Mouse (Mus musculus) skeletal muscle tissue, adult 2 months (tissue): ENCODE data around the gene Cacng1.
A peak's percentile ranks its signal among the peaks of the same experiment; 100 is the strongest.

Experiments used
- DNase-seq: peaks from one replicate; pipeline ENCODE4 v3.0.0-alpha.2; 2012; ENCODE audit warnings: low read depth, low spot score

The Cacng1 gene

DNA sequence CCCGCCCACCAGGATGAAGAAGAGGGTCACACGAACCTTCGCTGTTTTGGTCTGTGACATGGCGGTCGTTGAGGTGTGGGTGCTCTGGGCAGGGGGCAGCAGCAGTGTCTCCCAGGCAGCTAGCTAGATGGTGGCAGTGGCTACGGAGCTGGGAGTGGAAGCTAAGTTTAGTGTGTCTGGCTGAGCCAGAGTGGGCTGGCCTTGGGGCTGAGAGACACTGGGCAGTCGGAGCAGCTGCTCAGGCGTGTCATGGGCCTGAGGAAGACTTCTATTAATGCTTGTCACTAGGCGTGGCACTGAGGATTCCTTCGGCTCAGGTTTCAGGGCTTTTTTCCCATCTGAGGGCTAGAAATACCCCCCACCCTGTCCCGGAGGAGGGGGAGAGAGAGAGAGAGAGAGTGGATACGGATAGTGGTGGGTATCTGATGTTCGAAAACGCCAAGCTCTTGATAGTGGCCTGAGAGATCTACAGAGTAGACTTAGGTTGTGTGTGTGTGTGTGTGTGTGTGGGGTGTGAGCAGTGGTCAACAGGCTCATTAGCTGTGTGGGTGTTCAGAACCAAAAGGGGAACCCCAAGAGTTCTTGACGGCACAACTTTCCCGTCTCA is at the start of gene Cacng1:
Gene Cacng1, minus strand, starts transcription at position 191 of the 607 bp plus-strand sequence.
- peak; percentile 88 for DNase-seq

DNA sequence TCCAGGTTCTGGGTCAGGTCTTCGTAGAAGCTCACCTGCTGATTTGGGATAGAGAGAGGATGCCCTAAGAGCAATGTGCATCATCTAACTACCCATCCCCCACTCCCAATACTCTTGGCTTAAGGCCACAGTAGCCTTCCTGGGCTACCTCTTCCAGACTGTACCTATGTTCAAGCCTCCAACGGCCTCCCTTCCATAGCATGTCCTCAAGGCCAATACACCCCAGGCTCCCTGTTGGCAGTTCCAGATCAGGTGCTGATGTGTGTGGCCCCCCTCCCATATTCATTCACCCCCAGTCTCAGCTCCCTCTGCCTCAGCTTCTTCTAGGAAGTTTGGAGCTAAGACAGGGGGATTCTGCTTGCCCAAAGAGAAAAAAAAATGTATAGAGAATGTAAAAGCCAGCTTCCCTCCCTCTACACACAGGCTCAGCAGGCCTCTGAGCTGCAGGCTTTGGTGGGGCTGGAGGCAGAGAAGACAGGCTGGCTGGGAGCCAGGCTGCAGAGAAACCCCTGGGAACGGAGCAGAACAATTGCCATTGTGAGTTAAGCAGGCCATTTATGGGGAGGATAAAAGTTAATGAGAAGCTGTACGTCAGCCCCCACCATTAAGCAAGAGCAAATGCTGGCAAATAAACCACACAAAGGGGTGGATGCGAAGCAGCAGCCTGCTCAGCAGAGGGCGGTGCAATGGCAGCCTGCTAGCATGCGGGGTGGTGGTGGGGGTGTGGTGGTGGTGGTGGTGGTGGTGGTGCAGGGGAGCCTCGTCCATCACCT is 46.6 kb upstream of the Cacng1 start:
- DNase-seq: no peak

DNA sequence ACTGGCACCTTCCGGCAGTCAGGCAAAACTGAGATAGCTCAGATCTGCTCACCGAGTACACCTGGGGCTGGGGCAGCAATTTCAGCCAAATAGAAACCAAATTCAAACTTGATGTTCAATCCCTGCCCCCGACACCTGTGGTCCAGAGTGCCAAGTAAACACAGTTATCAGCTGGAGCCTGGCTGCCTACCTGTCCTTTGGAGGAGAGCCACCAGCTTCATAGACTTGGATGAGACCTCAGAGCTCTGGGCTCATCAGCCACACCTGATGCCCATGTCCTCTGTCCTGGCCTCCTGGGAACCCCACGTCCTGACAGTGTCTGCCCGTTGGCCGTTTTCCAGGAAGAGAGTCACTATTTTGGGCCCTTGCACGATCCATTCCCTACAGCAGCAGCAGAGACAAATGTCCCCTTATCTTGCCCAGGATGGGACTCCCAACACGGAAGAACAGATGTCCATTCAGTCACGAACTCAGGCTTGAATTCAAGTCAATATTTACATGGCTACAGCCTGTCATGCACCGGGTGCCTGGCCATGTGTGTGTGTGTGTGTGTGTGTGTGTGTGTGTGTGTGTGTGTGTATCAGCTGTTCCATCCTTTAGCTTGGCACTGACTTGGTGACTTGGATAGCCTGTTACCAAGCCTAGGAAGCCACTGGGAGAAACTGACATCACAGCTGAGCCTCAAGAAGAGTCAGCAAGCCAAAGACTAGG is 45.6 kb upstream of the Cacng1 start:
- DNase-seq: peak; percentile 32

DNA sequence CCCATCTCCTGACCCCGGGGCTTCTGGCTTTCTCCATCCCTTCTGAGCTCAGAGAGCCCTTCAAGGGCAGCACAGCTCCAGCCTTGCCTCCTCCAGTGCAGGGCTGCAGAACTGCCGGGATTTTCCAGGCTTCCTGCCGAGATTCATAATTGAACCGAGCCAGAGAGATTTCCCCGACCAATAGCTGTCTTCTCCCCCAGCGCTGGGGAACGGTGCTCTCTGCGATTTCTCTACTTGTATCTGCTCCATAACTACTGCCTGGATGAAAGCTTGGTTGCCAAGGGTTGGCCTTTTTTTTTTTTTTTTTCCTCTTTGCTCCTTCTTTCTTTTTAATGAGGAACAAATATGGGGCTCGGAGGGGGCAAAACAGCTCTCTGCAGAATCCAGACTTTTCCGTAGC is 43.7 kb upstream of the Cacng1 start:
- no peak for DNase-seq

DNA sequence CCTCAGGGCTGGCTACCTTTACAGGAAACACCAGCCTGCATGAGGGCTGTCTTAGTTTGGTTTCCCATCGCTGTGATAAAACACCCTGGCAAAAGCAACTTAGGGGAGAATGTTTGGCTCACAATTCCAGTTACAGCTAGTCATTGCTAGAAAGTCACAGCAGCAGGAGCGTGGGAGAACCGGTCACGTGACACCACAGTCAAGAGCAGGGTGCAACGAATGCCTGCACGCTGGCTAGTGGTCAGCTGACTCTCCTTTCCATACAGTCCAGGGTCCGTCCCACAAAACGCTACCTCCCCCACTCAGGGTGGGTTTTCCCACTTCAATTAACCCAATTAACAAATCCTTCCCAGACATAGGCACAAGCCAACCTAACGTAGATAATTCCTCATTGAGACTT is 43.2 kb upstream of the Cacng1 start:
- no peak for DNase-seq

DNA sequence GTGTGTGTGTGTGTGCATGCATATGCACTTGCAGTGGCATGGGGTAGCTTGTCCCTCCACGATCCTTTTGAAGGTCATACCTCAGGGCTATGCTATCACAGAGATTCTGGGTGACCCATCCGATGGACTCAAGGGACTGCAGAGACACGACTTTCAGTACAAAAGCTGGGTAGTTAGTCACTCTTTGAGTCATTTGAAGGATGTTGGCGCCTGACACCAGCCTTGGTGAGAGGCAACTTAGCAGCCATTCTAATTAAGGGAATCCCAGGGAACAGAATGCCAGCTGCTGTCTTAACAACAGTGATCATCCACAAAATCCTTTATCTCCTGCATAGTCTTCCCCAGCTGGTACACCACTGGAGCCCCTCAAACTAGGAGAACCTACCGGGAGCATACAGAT is 32.8 kb upstream of the Cacng1 start:
- DNase-seq: no peak

DNA sequence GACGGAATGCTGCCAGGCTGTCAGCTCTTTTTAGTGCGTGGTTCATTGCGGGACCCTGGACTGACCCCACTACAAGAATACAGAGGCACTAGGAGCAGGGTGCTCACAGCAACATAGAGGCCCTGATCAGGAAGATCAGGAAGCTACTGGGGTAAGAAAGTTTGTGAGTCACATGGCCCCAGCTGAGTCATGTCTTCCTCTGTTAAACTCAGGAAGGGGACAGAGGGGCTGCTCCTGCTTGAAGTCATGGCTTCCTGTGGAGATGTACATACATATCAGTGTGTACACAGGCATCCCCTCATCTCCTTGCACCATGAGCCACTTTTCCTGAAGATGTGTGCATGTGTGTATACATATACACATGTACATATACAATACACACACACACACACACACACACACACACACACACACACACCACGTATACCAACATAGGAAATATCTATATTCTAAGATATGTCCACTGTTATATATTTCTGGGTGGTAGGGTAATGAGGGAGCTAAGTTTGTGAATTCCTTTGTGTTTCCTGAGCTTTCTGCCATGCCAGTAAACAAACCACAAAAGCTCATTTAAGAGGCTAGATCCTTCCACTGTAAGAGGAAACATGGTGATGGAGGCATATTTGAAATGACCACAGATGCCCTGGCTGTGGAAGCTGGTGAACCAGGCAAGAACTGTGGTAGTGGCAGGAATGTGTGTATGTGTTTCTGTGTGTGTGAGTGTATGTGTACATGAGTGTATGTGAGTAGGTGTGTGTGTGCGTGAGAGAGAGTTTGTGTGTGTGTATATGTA is 32.1 kb upstream of the Cacng1 start:
- DNase-seq: no peak

DNA sequence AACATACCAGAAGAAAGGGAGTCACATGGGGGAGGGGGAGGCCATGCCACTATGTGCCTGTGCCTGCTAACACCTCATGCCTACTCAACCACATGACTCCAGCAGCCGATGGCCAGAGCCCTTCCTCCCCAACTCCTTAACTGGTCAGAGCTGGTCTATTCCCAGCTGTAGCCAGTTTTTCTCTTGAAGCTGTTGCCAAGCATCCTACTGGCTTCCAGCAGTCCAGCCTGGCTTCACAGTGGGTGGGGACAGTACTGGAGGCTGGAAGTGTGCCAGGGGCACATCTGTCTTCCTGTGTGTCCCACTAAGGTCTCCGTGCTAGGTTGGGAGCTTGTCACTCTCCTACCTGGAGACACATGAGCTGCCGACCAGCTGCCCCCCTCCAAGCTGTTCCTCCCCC is 26.8 kb upstream of the Cacng1 start:
- no peak for DNase-seq

DNA sequence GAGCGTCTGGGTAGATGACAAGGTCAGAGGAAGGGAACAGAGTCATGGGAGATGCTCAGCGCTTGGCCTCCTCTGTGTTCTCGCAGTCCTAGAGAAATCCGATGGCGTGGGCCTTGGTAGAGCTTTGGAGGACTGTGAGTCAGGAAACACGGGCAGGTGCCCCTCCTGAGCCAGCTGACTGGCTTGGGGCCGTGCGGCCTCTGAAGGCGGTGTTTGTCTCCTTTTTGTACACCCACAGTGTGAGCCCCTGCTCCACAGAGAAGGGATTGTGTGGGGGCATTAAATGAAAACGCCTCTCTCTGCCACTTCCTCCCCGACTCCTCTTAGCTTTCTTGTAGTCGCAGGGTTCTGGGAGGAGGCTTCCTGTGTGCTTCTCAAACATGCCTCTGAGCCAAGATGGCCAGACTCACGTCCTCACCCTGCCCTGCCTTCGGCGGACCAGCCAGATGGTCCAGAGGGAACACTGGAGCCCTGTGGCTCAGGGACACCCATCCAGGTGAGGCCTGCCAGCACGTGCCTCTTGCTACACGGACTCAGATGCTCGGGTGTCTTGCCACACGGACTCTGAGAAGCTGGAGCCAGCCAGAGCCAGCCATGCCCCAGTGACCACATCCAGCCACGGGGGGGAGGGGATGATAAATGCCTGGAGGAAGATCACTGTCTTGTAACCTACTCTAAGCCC is 22.2 kb upstream of the Cacng1 start:
- DNase-seq: no peak

DNA sequence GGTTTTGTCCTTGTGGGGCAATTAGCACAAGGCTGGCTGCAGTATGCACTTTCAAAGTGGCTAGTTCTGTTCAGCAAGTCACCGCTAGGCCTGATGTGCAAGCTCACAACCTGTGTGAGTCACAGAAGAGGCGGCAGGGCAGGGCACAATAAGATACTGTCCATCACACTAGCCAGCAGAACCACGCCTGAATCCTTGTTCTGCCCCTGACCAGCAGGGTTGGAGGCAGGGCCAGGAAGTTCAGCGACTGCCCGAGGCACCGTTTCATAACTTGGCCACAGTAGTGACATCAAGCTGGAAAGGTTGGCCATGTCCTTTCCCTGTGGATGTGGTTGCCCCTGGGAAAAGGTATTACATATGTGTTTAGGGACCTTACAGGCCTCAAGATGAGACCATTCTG is 21.6 kb upstream of the Cacng1 start:
- DNase-seq: no peak

DNA sequence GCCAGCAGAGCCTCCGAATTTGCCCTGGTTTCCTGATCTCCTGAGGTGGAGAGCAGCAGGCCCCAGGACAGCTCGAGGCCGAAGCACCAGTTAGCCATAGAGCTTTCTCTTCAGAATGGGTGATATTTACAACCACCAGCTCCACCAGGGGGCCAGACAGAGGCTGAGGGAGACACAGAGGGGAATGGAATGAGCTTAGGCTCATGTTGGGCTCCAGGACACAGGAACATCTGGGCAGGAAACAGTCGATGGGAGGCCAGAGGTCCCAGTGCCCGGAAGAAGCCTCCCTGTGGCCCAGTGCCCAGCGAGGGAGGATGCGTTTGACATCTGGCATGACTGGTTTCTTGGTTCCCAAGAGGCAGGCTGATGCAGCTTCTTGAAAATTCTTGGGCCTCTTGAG is 17.8 kb upstream of the Cacng1 start:
- DNase-seq: no peak

DNA sequence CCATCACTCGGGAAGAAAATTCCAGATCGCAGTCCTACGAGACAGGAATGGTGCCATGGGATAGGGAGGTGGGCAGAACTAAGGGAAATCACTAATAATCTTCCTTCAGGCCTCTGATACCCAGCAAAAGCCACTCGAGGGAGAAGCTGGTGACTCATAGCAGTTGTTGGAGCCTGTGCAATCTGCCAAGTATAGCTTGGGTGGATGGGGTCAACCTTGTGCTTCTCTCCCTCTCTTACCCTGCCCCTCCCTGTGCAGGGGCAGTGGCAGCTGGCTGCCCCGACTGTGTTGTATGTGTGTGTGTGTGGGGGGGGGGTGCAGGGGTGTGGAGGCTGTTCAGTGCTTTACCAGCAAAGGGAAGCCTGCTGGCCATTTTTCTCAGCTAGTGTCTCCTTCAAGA is 15.2 kb upstream of the Cacng1 start:
- DNase-seq: peak; percentile 22

DNA sequence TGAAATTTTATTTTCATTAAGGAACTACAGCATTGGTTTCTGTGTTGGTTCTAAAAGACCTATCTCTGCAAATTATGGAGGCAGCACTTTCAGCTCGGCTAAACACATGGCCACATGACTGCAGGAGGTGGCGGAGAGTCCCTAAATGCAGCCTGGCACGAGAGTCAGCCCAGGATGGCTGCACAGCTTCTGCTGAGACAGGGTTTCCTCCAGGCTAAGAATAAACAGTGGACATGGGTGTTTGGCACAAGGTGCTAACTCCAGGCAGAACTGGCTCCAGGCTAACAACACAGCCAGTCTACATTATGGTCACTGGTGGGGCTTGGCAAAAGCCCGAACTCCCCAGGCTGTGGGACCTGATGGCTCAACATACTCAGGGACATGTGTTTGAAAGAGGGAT is 14.6 kb upstream of the Cacng1 start:
- peak; percentile 83 for DNase-seq

DNA sequence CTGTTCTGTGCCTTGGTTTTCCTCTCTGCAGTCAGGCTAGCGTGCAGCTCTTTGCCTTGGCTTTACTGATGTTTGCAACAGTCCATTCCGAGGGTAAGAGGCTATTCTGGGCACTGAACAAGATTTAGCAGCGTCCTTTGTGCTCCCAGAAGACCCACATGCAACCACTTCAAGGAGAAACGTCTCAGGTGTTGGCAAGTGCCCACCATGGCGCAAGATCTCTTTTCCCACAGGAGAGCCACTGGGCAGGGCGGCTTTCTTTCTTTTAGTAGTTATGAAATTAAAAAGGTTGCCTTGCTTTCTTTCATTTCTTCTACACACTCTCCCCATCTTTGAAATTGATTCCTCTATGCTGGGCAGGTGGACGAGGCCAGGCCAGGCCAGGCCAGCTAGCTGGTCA is 12.8 kb upstream of the Cacng1 start:
- DNase-seq: no peak

DNA sequence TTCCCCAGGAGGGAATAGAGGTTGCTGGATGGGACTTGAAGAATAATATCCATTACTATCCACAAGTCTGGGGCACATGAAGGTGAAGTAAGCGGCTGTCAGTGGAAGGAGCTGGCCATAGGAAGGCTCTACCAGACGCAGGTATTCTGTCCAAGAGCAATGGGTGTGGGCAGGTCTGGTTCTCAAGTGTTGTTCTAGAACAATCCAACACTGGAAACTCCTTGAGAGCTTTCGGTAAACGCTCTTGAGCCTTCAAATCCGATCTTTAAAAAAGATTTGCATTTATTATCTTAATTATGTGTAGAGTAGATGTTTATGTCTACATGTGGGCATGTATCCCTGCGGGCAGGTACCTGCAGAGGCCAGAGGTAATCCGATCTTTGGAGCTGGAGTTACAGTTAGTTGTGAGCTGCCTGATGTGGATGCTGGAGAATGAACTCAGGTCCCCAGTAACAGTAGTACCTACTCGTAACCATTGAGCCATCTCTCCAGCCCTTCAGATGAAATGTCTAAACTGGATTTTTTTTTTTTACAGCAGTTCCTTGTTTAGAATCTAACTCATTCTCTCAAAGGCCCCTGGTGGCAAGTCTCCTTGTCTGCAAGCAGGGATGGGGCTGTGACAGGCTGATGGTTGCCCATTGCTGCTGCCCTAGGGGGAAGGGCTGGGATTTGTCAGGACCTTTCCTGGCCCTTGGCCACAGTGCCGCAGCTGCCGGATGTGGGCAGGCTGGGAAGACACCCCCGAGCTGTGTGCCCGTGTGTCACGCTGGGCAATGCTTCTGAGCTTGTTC is 11.9 kb upstream of the Cacng1 start:
- no peak for DNase-seq

DNA sequence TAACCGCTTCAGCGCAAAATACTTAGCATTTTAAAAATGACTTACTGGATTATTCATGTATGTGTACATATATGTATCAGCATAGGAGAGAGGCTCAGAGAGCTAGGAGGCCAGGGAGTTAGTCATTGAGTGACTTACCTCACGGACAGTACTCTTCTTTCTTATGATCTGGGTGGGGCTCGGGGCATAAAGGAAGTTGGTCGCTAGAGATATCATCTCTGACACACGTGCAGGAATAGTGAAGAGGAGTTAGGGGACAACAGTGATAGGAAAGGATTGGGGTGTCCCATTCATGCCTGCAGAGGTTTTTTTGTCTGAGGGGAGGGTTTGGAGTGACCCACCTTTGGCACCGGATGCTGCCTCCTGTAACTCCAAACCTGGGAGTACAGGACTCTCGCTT is 8.3 kb upstream of the Cacng1 start:
- no peak for DNase-seq

DNA sequence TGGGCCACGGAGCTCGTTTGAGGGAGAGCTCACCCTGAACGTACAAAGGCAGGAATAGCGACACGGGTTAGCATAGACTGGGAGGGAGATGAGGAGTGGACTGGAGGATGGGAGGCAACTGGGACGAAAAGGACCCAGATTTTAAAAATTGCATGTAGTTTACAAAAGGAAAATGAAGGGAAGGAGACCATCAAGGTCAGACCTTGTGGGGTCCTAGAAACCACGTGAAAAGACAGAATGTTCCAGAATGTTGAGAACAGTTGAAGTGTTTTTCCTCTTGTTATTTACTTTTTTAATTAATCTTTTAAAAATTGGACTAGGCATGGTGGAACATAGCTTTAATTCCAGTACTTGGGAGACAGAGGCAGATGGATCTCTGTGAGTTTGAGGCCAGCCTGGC is 4.7 kb upstream of the Cacng1 start:
- no peak for DNase-seq

DNA sequence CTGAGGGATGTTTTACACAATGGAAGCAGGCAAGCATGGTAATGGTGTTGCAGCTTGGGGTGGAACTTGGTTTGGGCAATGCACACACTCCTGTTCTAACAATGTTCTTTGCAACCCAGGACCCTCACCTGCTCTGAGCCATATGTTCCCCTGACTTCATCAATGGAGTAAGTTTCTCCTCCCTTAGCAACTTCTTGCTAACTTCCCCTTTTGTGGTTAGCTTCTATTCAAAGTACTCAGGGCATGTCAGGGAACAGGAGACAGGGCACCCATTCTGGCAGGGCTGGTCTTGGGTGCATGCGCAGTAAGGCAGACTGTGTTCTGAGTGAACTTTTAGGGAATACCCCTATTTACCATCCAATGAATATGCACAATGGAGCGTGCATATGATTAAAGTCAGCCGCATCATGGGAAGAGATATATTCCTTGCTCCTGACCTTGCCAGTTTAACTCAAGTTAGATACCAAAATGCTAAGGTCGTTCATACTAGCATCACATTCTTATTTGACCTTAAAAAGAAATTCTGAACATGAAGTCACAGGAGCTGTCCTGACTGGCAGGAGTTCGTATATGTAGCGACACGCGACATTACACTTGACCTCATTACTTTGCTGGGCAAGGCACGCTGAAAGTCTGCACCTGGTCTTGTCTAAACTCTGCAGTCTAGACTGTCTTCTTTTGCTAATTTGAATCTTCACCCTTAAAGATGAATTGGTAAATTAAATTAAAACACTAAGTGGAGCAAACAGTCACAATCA is 4.1 kb upstream of the Cacng1 start:
- no peak for DNase-seq

DNA sequence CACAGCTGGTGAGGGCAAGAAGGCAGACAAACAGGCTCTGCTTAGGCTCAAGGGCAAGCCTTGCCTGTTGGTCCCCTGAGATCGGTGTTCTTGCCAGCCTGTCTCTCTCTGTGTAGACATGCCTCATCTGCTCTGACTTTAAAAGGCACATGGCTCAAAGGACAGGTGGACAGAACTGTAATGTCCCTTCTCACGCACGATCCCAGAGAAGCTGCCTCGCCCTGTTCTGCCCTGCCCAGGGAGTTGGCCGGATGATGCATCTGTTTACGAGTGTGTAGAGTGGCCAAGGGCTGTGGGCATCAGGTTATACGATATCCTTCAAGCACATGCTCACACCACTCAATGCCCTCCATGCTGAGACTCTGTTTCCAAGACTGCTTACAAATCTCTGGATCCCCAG is 2.0 kb downstream of the Cacng1 start:
- peak; percentile 90 for DNase-seq

DNA sequence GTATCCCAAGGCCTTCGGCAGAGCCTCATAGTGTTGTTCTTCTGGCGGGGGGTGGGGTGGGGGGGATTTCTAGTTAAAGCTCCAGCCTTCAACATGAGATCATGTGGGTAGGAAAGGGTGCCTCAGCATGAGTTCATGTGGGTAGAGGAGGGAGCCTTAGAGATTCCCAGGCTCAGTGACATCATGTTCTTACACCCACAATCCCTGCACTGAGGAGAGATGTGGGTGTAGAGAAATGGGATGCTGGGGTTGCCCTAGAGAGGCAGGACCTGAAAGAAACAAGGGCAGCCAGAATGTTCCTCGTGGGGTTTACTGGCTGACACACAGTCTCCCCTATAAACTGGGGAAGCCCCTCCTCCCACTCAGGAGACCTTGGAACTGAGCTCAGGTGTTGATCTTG is 5.9 kb downstream of the Cacng1 start:
- DNase-seq: no peak
